Mouse (Mus musculus): ENCODE data around the gene Gm3327.
"Not testable (repeated sequence)": the region's sequence is repeated elsewhere in the genome, so short reads cannot be mapped to it uniquely, and the experiment has no call there.

Gene Gm3327

GRCm38 (mm10) chr14:44123551-44123950 is at the start of gene Gm3327:
Gm3327 (plus strand) TSS chr14:44123851.
- DNase-seq (ENCODE audit: low spot score in 2 of 2) = not testable (repeated sequence)

- not testable (repeated sequence) for DNase-seq (ENCODE audit: low spot score in 2 of 2)
Observed at GRCm38 (mm10) chr14:44077785-44078341, 45.8 kb upstream of the Gm3327 start.

GRCm38 (mm10) chr14:44086588-44086987 is 37.1 kb upstream of the Gm3327 start:
- DNase-seq (ENCODE audit: low spot score in 2 of 2) = not testable (repeated sequence)

- DNase-seq (ENCODE audit: low spot score in 2 of 2) = not testable (repeated sequence)
Observed at GRCm38 (mm10) chr14:44087535-44087934, 36.1 kb upstream of the Gm3327 start.

GRCm38 (mm10) chr14:44091524-44091923 is 32.1 kb upstream of the Gm3327 start:
- not testable (repeated sequence) for DNase-seq (ENCODE audit: low spot score in 2 of 2)

GRCm38 (mm10) chr14:44094445-44094844 is 29.2 kb upstream of the Gm3327 start:
- DNase-seq (ENCODE audit: low spot score in 2 of 2) = not testable (repeated sequence)

GRCm38 (mm10) chr14:44100030-44100429 is 23.6 kb upstream of the Gm3327 start:
- DNase-seq (ENCODE audit: low spot score in 2 of 2) = not testable (repeated sequence)

- not testable (repeated sequence) for DNase-seq (ENCODE audit: low spot score in 2 of 2)
Observed at GRCm38 (mm10) chr14:44102354-44102753, 21.3 kb upstream of the Gm3327 start, which contains the start of gene Ear2. Ear2 (plus strand) TSS chr14:44102654.

GRCm38 (mm10) chr14:44110981-44111380 is 12.7 kb upstream of the Gm3327 start:
- no peak for DNase-seq (ENCODE audit: low spot score in 2 of 2)
